Mouse (Mus musculus) forebrain, embryonic 10.5 days (tissue): Measurements from ENCODE around the gene Gm40193. TPM values are rescaled to one million over a fixed set of nuclear protein-coding genes. Genes with fewer than 3 reads are reported as not detected.
"Not testable (repeated sequence)": the region's sequence is repeated elsewhere in the genome, so short reads cannot be mapped to it uniquely, and the experiment has no call there.

Source experiments
- DNase-seq: peaks from one replicate; pipeline ENCODE4 v3.0.0-alpha.2; 2017; ENCODE audit warnings: low spot score; ENCODE audit errors: extremely low spot score
- H3K27ac ChIP-seq: fragments of 300-500 bp; sonication (generic); 2 replicates; pipeline ENCODE4 v1.5.1; 2016; ENCODE audit warnings: mild to moderate bottlenecking
- H3K27me3 ChIP-seq: fragments of 300-500 bp; sonication (generic); 2 replicates; pipeline ENCODE4 v1.6.1; 2016; ENCODE audit warnings: mild to moderate bottlenecking; ENCODE audit not compliant: poor library complexity, severe bottlenecking
- H3K36me3 ChIP-seq: fragments of 300-500 bp; sonication (generic); replicated peaks from 2 replicates; pipeline ENCODE4 v1.6.1; 2016; ENCODE audit warnings: mild to moderate bottlenecking, moderate library complexity
- H3K4me1 ChIP-seq: fragments of 300-500 bp; sonication (generic); 2 replicates; pipeline ENCODE4 v1.6.1; 2016
- H3K4me3 ChIP-seq: fragments of 300-500 bp; sonication (generic); 2 replicates; pipeline ENCODE4 v1.5.1; 2016; ENCODE audit warnings: mild to moderate bottlenecking, moderate library complexity
- H3K9me3 ChIP-seq: fragments of 300-500 bp; sonication (generic); 2 replicates; pipeline ENCODE4 v1.6.1; 2016; ENCODE audit warnings: mild to moderate bottlenecking, moderate library complexity
- WGBS: fragments of 180-500 bp; shearing (Covaris S2); methylation state at CpG from one replicate; pipeline ENCODE4 v1.1.7; 2016; 5-methylcytosine and 5-hydroxymethylcytosine counted together
- polyA plus RNA-seq: library from polyadenylated mRNA; unstranded; fragments of >200 nt; fragmentation: Nextera tagmentation; extraction: Ambion mirVana; gene quantifications from 2 replicates; pipeline ENCODE4 v1.2.1, GENCODE M21; 2016

The Gm40193 gene
- polyA plus RNA-seq, result not detected in 2 replicates

GRCm38 (mm10) chr11:70532839-70533238 lies at the start of gene Gm40193:
Gene Gm40193 (minus strand): TSS chr11:70532939.
- Histone ChIP-seq H3K36me3 (peaks cover 19% of the 10 kb centered on the region), H3K4me1 (no peaks in the 10 kb centered on the region), H3K9me3 (no peaks in the 10 kb centered on the region), H3K27ac (no peak within 1 kb of the TSS), H3K4me3 (no peak within 1 kb of the TSS), H3K27me3 (no peaks in the 10 kb centered on the region)
- DNase-seq, result no peak
- WGBS, result 75% methylated on average over 6 of the region's 6 CpGs

- 86% methylated on average over 3 of the region's 3 CpGs for WGBS
- no peaks in the 10 kb centered on the region for H3K36me3 ChIP-seq
- no peaks in the 10 kb centered on the region for H3K9me3 ChIP-seq
- H3K4me1 ChIP-seq, result peaks cover 62% of the 10 kb centered on the region
- H3K4me3 ChIP-seq, result no peak overlapping the region
- H3K27ac ChIP-seq, result no peak overlapping the region
- no peaks in the 10 kb centered on the region for H3K27me3 ChIP-seq
- DNase-seq, result no peak
These were observed 49.5 kb upstream of the Gm40193 start for GRCm38 (mm10) chr11:70582196-70582595.

- Histone ChIP-seq H3K9me3 (no peaks in the 10 kb centered on the region), H3K27ac (peak overlapping the region; percentile 40; the same call in 1 of the 2 replicates), H3K4me1 (peaks cover 62% of the 10 kb centered on the region), H3K27me3 (no peaks in the 10 kb centered on the region), H3K4me3 (no peak overlapping the region), H3K36me3 (no peaks in the 10 kb centered on the region)
- no peak for DNase-seq
- 85% methylated on average over 3 of the region's 3 CpGs for WGBS
These were observed 48.2 kb upstream of the Gm40193 start for GRCm38 (mm10) chr11:70580921-70581320.

- Histone ChIP-seq H3K4me3 (no peak overlapping the region), H3K9me3 (no peaks in the 10 kb centered on the region), H3K27me3 (no peaks in the 10 kb centered on the region), H3K36me3 (no peaks in the 10 kb centered on the region), H3K27ac (peak overlapping the region; percentile 40), H3K4me1 (peaks cover 59% of the 10 kb centered on the region)
- 74% methylated on average over 5 of the region's 5 CpGs for WGBS
- DNase-seq, result no peak
These were observed 47.6 kb upstream of the Gm40193 start for GRCm38 (mm10) chr11:70580358-70580720.

GRCm38 (mm10) chr11:70579710-70580357 lies 47.1 kb upstream of the Gm40193 start:
- no peak for DNase-seq
- Histone ChIP-seq H3K9me3 (no peaks in the 10 kb centered on the region), H3K27me3 (no peaks in the 10 kb centered on the region), H3K4me1 (peaks cover 54% of the 10 kb centered on the region), H3K4me3 (no peak overlapping the region), H3K36me3 (no peaks in the 10 kb centered on the region), H3K27ac (peak overlapping the region; percentile 41; the same call in 1 of the 2 replicates)
- 87% methylated on average over 9 of the region's 9 CpGs for WGBS

GRCm38 (mm10) chr11:70578962-70579361 lies 46.2 kb upstream of the Gm40193 start:
- WGBS, result 95% methylated on average over 6 of the region's 6 CpGs
- DNase-seq, result no peak

GRCm38 (mm10) chr11:70577201-70577600 lies 44.5 kb upstream of the Gm40193 start:
- H3K4me3 ChIP-seq, result no peak overlapping the region
- H3K27me3 ChIP-seq, result no peaks in the 10 kb centered on the region
- no peak for DNase-seq
- 0 out of 2 replicates have a peak overlapping the region, but pooled peaks have one; percentile 30 for H3K27ac ChIP-seq
- WGBS, result 79% methylated on average over 3 of the region's 3 CpGs
- peaks cover 46% of the 10 kb centered on the region for H3K4me1 ChIP-seq
- H3K36me3 ChIP-seq, result peaks cover 3% of the 10 kb centered on the region; the same call in 1 of the 2 replicates
- H3K9me3 ChIP-seq, result no peaks in the 10 kb centered on the region

More at GRCm38 (mm10) chr11:70578962-70579361, 46.2 kb upstream of the Gm40193 start:
- H3K4me3 ChIP-seq, result no peak overlapping the region
- peaks cover 51% of the 10 kb centered on the region for H3K4me1 ChIP-seq
- no peaks in the 10 kb centered on the region for H3K27me3 ChIP-seq
- H3K27ac ChIP-seq, result no peak overlapping the region
- H3K9me3 ChIP-seq, result no peaks in the 10 kb centered on the region
- 0 out of 2 replicates have a peak, but pooled peaks cover under 1% of the 10 kb centered on the region for H3K36me3 ChIP-seq

- Histone ChIP-seq H3K27ac (peak overlapping the region; percentile 67), H3K36me3 (peaks cover 6% of the 10 kb centered on the region; the same call in 1 of the 2 replicates), H3K9me3 (no peaks in the 10 kb centered on the region), H3K4me1 (peaks cover 37% of the 10 kb centered on the region), H3K27me3 (no peaks in the 10 kb centered on the region), H3K4me3 (no peak overlapping the region)
- DNase-seq, result no peak
- WGBS, result 74% methylated on average over 6 of the region's 6 CpGs
These were observed 41.1 kb upstream of the Gm40193 start for GRCm38 (mm10) chr11:70573872-70574271.

GRCm38 (mm10) chr11:70572348-70572902 lies 39.7 kb upstream of the Gm40193 start:
- Histone ChIP-seq H3K36me3 (peaks cover 15% of the 10 kb centered on the region), H3K4me1 (peaks cover 24% of the 10 kb centered on the region), H3K27me3 (no peaks in the 10 kb centered on the region), H3K9me3 (no peaks in the 10 kb centered on the region), H3K4me3 (no peak overlapping the region), H3K27ac (0 out of 2 replicates have a peak overlapping the region, but pooled peaks have one; percentile 20)
- 79% methylated on average over 5 of the region's 5 CpGs for WGBS
- no peak for DNase-seq

GRCm38 (mm10) chr11:70571641-70572040 lies 38.9 kb upstream of the Gm40193 start:
- WGBS, result 89% methylated on average over 1 of the region's 1 CpGs
- no peaks in the 10 kb centered on the region for H3K27me3 ChIP-seq
- no peaks in the 10 kb centered on the region for H3K9me3 ChIP-seq
- H3K4me3 ChIP-seq, result no peak overlapping the region
- H3K36me3 ChIP-seq, result peaks cover 21% of the 10 kb centered on the region
- no peak for DNase-seq
- peaks cover 25% of the 10 kb centered on the region for H3K4me1 ChIP-seq
- H3K27ac ChIP-seq, result 0 out of 2 replicates have a peak overlapping the region, but pooled peaks have one; percentile 20

GRCm38 (mm10) chr11:70570614-70571013 lies 37.9 kb upstream of the Gm40193 start:
- H3K4me3 ChIP-seq, H3K27me3 ChIP-seq, H3K27ac ChIP-seq, H3K9me3 ChIP-seq, DNase-seq: not testable (repeated sequence)
- peaks cover 22% of the 10 kb centered on the region for H3K36me3 ChIP-seq
- H3K4me1 ChIP-seq, result peaks cover 32% of the 10 kb centered on the region
- 91% methylated on average over 1 of the region's 1 CpGs for WGBS

GRCm38 (mm10) chr11:70566586-70566985 lies 33.8 kb upstream of the Gm40193 start:
- WGBS, result 80% methylated on average over 7 of the region's 7 CpGs
- Histone ChIP-seq H3K27ac (no peak overlapping the region), H3K36me3 (peaks cover 16% of the 10 kb centered on the region), H3K4me3 (no peak overlapping the region), H3K4me1 (peaks cover 48% of the 10 kb centered on the region), H3K9me3 (no peaks in the 10 kb centered on the region), H3K27me3 (no peaks in the 10 kb centered on the region)
- no peak for DNase-seq

GRCm38 (mm10) chr11:70564276-70564873 lies 31.6 kb upstream of the Gm40193 start:
- H3K36me3 ChIP-seq, result peaks cover 16% of the 10 kb centered on the region
- no peaks in the 10 kb centered on the region for H3K9me3 ChIP-seq
- no peaks in the 10 kb centered on the region for H3K27me3 ChIP-seq
- 54% methylated on average over 4 of the region's 4 CpGs for WGBS
- peaks cover 46% of the 10 kb centered on the region for H3K4me1 ChIP-seq
- 0 out of 2 replicates have a peak overlapping the region, but pooled peaks have one; percentile 96 for H3K27ac ChIP-seq
- no peak for DNase-seq
- peak overlapping the region; percentile 94 for H3K4me3 ChIP-seq
